Mouse (Mus musculus) ES-E14 (cell line): ENCODE data around the gene Oxgr1.

Source experiments
- CHD2 ChIP-seq: IDR thresholded peaks from 2 replicates; pipeline ENCODE4 v1.6.1; 2014; ENCODE audit warnings: mild to moderate bottlenecking, low read depth, low read length, inconsistent platforms
- MAFK ChIP-seq: IDR thresholded peaks from 2 replicates; pipeline ENCODE4 v1.6.1; 2014; ENCODE audit warnings: mild to moderate bottlenecking, low read depth, low read length, inconsistent platforms; ENCODE audit not compliant: insufficient read depth
- ZNF384 ChIP-seq: IDR thresholded peaks from 2 replicates; pipeline ENCODE4 v1.6.1; 2012; ENCODE audit warnings: low read depth, low read length, inconsistent platforms

GRCm38 (mm10) chr14:120033454-120033853, 8.8 kb downstream of the Oxgr1 start:
- no peak for TF ChIP-seq MAFK
- no peak for TF ChIP-seq CHD2
- TF ChIP-seq ZNF384, result no peak
